Mouse (Mus musculus): ENCODE results near the gene Trak2.
"Not testable (repeated sequence)": the region's sequence is repeated elsewhere in the genome, so short reads cannot be mapped to it uniquely, and the experiment has no call there.

Gene Trak2

DNA sequence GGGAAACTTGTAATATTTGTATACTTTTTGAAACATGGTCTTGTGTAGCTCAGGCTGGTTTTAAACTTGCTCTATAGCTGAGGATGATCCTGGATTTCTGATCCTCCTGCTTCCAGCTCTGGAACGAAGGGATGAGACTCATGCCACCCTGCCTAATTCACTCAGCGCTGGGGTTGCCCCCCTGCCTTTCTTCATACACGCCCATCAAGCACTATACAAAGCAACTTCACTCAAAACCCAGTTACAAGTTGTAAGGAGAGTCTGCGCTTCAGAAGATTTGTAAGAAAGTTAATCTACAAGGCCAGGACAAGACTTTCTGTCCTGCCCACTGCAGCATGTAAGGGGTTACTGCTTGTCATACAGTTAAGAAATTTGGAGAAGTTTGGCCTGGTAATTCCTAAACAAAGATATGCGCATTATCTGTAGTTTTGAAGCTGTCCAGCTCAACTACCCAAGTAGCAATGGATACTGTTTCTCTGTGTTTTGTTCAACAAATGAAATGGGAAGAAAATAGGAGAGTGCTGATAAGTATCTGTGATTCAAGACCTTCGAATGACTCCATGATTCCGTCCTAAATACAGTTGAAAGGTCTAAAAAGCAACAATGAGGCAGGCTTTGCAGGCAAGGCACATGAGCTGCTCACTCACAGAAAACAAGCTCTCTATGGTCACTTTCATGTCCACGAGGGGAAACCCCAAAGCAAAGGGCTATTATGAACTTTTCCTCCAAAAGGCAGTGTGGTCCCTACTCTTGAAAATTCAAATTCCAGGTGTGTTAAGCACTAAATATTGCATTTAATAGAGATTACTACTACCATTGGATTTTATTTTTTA, 18.4 kb downstream of the Trak2 start:
- in situ Hi-C loops (cut with MboI; ENCODE audit: low sequenced_read_pairs), result no loop called here

DNA sequence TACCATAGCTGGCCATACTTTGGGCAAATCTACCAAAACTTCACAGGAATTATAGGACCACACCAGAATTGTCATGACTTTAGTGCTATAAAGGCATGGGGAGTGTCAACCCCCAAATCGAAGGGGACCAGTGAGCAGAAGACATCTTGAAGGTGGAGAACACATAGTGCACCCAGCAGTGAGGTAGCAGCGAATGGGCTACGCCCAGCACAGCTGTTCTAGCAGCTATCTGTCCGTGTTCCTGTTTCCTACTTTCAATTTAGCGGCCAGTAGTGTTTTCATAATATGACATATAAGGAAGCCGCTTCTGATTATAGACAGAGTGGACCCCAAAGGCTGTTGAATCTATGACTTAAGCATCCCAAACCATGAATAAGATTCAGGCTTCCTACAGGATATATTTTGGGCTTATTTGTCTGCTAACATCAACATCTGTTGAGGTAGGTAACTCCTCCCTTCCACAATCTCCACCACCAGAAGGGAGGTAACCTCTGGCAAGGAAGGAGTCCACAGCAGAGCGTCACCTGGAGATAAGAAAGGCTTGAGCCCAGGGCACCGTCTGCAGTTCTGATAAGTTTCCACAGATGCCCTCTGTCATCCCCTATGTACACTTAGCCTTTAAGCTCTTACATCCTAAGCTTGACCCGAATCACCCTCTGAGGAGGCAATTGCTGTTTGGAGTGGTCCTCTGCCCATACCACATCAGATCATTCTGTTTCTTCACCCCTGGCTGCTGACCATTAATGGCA, 19.4 kb downstream of the Trak2 start:
- in situ Hi-C loops (cut with MboI; ENCODE audit: low sequenced_read_pairs), result no loop called here

DNA sequence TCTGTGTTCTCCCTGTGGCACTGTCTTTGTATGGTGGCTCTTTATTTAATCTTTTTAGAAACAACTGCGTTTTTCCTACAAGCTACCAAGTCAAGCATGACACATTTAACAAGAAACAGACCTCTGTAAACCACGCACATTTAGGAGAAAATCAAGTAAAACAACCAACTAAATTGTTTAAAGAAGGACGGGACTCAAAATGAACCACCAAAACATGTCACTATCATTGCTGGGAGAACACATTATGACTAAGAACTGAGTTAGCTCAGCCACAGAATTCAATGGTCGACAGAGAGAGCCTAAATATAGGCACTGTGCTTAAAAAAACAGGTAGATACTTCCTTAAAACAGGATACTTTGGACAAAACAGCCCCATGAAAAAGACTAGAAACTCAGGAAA, 20.2 kb downstream of the Trak2 start:
- in situ Hi-C loops (cut with MboI; ENCODE audit: low sequenced_read_pairs), result no loop called here

DNA sequence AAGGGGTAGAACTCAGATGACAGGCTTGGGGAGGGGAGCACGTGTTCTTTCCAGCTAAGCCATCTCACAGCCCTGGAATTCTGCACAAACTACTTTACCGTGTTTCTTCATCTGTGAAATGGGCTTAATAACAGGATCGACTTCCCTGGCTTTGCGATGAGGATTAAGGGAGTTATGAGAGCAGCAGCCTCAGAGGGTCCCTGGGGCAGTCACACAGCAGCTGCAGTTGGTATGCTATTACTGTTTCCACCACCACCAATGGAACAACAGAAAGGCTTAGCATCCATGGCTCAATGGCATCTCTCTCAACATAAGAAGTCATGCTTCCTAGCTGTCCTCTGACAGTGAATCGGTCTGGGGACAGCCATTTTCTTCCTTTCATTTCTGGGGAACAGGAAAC, 20.7 kb downstream of the Trak2 start:
- in situ Hi-C loops (cut with MboI; ENCODE audit: low sequenced_read_pairs), result no loop called here

DNA sequence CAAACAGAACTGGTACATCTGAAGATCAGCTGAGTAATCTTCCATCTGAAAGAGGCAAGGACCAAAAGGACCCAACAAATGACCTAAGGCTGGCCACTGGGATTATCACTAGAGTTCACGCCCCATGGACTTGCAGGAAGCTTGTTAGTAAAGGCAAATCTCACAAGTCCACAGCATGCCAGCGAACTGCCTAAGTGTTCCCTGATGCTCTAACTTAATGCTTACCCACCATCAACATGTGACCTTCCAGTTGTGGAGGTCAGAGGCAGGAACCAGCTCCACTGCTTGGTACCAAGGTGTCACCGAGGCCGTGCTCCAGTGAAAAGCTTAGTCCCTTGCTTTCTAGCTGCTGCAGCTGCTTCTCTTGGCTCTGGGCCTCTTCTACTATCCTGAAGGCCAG, 21.4 kb downstream of the Trak2 start:
- in situ Hi-C loops (cut with MboI; ENCODE audit: low sequenced_read_pairs), result no loop called here

DNA sequence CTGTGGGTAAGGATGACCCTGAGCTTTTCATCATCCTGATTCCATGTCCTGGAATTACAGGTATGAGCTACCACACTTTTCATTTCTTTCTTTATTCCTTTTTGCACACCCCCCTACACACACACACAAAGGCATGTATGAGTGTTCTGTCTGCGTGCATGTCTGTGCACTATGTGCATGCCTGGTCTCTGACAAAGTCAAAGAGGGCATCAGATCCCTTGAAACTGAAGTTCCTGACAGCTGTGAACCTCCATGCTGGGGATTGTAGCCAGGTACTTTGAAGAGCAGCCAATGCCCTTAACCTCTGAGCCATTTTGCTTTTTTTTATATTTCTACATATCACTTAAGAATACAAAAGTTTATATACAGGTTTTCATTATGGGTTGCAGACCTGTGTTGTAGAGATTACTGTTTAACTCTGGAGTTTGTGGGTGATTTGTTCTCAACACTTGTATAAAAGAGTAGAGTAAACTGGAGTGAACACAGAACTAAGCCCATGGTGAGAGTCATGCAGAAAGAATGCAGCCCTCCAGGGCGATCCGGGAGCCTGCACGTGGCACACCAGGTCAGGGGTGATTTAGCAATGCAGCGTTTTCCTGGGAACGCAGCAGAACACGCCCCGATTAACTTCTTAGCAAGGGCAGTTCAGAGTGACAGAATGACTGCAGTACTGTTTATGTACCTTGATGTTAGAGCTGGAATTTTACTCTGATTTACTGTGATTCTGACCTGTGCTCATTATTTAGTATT, 22.2 kb downstream of the Trak2 start:
- in situ Hi-C loops (cut with MboI; ENCODE audit: low sequenced_read_pairs), result no loop called here

DNA sequence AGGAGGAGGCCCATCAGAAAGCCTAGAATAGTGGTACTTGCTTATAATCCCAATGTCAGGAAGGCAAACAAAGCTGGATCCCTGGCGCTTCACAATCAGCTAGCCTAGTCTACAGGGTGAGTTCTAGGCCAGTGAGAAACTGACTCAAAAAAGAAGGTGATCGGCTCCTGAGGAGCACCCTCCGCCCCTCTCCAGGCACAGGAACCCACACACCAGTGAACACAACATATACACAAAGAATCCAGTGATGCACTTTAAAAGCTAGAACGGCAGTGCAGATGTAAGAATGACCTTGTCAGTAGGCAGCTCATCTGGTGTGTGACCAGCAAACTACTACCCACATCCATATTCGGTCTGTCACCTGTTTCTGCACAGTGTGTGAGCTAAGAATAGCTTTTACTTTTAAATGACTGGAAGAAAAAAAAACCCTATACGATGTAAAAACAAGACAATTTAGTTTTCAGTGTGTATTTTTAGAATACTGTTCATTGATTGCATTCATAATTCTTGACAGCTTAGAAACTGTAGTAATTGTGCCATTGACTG, 23.6 kb downstream of the Trak2 start:
- in situ Hi-C loops (cut with MboI; ENCODE audit: low sequenced_read_pairs), result no loop called here

DNA sequence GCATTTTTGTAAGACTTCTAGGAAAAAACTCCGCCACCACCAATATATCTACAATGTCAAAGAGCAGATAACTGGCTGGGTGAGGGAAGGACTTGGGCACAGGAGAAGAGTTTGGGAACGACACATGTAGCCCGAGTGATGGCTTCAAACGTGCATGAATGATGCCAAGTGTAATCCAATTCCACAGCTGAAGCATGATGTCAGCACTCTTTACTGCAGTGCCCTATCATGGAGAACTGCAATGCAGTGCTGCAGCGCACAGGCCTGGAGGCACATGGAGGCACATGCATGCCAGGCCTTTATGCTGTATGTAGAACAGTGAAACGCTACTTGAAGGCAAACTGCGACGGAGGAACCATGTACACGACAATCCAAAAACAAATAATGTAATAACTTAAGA, 26.5 kb downstream of the Trak2 start:
- in situ Hi-C loops (cut with MboI; ENCODE audit: low sequenced_read_pairs), result no loop called here

DNA sequence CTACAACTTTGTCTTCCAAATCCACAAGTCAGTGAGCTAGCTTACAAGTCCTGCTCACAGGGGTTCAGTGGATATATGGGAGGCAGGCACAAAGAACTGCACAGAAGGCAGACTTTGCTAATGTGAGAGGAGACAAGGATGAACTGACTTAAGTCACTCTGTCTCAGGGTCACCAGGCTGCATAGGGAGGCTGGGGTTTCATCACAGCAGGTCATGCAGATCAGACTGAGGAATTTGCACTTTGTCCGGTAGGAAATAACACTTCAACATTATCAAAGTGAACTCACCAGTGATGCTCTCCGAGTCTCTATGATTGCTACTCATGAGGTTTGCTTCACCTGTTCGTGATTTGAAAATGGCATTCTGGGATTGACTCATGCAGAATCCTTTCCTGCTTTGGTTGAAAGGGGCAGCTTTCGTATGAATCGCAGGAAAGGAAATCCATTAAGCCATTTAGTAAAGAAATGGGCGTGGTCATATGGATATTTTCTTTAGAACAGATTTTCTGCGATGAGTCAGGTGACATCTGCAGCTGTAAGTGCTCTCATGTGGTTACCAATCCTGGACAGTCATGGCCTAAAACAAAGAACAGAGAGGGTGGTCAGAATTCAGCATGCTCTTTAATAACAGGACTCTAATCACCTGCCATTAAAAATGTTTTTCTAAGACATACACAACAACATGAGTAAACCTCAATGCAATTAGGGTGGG, 27.1 kb downstream of the Trak2 start:
- in situ Hi-C loops (cut with MboI; ENCODE audit: low sequenced_read_pairs), result no loop called here

DNA sequence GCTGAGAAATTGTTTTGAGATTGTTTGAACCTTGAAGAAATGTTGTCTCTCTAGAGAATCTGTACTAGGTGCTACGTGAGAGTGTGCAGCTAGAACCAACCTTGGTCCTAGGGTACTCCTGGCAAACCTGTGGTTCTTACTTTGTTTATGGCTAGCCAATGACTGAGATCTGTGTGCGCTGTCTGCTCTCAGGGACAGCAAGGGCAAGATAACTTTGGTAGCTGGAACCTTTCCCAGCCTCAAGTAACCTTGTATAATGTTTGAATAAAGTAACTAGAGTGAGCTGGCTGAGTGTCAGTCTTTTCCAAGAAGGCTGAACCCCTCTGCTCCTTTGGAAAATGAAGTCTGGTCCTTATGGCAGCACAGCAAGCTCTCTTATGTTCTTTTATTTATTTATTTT, 27.7 kb downstream of the Trak2 start:
- in situ Hi-C loops (cut with MboI; ENCODE audit: low sequenced_read_pairs), result no loop called here

DNA sequence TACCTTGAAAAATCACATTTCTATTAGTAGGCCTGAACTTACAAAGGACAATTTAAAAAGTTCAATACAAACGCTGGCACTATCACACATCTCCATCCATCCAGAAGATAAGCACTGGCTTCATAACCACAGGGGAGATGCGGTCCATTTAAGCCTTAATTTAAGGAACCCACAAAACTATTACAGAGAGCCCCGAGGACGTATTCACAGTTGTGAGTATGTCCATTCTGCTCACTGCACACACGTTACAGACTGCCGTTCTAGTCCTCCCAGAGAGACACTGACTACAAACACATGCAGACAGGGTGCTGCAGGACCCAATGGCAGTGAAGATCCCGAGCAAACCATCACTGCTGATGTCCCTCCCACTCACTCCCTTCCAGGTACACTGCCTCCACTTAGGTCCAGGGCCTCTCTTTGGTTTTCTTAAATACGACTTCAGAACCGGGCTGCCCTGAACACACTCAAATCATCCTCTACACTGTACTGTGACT, 35.6 kb downstream of the Trak2 start:
- in situ Hi-C loops (cut with MboI; ENCODE audit: low sequenced_read_pairs), result no loop called here

DNA sequence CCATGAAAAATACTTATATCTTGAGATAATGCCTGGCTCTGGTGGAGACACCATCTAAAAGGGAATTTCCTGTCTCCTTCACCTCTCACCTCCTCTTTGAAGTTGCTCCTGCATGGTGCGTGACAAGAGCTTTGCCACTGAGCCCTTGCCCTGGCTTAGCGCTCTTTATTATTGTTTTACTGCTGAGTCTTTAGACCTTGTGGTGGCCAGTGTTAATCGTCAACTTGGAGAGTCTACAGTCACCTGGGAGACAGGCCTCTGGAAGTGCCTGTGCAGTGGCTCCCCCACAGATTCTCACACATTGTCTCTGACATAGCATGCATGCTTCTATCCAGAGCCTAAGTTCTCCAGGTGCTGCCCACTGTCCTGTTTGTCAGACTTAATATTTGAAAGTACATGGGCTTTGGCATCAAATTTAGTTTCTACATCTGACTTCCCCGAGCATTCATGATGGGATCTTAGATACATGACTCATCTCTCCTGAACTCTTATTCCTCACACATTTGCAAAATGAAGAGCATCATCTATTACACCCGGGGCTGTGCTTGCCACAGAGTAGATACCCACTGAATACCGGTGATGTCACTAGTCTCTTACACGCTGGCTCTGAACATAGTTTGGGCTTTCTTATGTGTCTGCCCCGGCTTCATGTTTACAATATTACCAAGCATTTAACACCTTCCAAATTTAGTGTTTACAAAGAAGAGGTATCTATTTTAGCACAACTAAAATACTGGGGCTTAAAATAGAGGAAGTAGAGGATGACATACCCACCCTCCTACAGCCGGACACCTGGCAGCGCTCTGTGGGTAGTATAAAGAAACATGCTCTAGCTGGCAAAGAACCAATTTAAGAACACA, 36.3 kb downstream of the Trak2 start:
- in situ Hi-C loops (cut with MboI; ENCODE audit: low sequenced_read_pairs), result no loop called here

DNA sequence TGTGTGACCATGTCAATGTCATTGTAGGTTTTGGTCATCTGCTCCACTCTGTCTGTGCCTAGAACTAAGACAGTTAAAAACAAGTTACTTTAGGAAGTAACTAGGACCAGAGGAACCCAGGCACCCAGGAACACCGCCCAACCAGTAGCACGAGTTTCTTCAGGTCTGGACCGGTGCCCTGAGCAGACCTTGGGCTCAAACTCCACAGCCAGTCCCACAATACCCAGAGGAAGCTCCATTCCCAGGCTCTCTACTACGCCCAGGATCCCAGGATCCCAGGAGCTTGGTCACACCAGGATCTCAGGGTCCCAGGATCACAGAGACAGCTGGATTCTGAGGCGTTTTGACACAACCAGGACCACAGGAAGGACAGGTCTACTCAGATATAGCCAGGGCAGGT, 46.6 kb downstream of the Trak2 start:
- in situ Hi-C loops (cut with MboI; ENCODE audit: low sequenced_read_pairs), result no loop called here

DNA sequence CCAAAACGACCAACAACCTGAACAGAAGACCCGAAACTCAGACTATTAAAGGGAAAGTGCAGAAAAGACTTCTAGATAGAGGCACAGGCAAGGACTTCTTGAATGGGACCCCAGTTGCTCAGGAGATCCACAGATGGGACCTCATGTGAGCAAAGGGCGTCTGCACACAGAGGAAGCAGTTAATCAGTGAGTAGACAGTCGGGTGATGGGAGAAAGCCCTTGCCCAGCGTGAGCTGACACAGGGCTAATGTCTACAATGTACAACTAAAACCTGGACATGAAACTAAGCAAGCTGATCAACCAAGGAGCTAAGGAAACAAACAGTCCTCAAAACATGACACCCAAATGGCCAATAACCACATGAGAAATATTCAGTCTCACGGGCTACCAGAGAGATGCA, 55.7 kb downstream of the Trak2 start:
- in situ Hi-C loops (cut with MboI; ENCODE audit: low sequenced_read_pairs), result no loop called here

DNA sequence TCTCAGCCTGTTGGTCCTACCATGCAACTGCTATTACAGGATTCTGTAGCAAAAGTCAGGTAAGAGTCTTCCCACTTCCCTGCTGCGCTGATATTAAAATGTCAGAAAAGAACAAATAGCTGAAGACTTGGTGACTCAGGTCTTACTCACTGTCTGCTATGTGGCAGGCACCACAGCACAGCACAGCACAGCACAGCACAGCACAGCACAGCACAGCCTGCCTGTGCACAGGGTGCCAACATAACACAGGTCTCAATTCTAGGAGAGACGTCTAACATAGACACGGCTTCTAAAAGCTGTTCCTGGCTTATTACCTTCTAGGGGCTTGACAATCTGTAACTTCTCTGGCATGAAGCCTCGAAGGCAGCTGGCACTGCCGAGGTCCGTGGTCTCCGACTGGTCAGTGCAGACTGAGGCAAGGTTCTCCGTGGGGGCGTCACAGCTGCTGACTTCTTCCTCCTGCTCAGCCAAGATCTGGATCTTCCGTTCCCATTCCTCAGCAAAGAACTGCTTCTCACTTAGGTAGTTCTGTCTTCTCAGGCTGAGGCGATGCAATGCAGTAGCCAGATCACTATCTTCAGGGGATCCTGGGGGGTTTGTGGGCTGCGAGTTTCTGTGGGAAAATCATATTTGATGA, 63.5 kb downstream of the Trak2 start:
- in situ Hi-C loops (cut with MboI; ENCODE audit: low sequenced_read_pairs), result loop anchor here (10.0 kb wide), 1 partner anchor 145 kb away; no protein-coding TSS in a partner anchor

DNA sequence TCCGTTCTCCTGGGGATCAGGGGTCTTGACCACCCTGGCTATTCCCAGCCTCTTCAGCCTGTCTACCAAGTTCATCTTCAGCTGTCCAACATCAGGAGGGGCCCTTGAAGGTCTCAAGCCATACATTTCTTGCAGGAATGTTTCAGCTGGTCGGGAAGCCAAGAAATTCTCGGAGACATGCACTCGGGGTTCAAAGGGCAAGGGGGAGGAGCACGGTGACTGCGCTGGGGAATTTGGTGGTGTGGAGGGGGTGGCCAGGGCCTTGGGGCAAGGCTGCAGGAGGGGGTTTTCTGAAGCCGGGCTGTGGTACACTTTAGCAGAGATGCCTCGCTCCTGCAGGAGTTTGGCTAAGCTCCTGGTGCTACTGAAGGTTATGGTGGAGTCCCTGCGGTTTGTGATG, 69.5 kb downstream of the Trak2 start:
- in situ Hi-C loops (cut with MboI; ENCODE audit: low sequenced_read_pairs), result loop anchor here (10.0 kb wide), 1 partner anchor 139 kb away; no protein-coding TSS in a partner anchor

DNA sequence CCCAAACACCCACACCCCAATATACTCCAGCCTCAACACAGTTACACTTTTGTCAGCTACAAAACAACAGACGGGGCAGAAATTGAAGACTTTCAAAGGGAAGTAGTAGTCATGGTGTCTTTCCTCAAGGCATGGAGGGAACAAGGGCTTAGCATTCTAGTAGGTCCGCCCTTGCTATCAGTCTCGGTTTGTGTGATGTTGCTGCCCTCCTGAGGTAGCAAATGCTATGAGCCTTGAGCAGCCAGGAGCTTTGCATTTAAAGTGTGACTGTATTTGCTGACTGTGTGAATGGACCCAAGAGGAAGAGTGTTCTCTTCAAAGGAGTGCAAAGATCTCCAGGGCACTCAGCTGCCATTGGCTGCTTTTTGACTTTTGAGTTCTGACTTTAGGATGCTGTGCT, 75.7 kb downstream of the Trak2 start:
- in situ Hi-C loops (cut with MboI; ENCODE audit: low sequenced_read_pairs), result not testable (repeated sequence)

DNA sequence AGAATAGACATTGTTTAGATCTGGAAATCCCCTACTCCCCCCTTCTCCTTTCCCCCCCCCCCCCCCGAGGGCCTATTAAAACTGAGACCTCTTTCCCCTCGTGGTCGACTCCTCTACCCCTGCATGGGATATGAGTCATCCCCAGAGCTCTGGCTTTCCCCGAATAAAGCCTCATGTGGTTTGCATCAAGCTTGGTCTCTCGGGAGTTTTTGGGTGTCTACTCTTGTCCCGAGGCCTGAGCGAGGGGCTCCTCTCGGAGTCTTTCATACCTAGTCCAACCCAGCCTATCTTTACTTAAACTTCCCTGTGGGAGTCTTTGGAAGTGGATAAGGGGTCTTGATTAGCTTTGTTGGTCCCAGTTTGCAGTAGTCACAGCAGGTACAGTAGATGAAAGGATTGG, 80.8 kb downstream of the Trak2 start:
- in situ Hi-C loops (cut with MboI; ENCODE audit: low sequenced_read_pairs), result not testable (repeated sequence)
